Mouse (Mus musculus): ENCODE data around the gene Add3.

Add3 gene

DNA sequence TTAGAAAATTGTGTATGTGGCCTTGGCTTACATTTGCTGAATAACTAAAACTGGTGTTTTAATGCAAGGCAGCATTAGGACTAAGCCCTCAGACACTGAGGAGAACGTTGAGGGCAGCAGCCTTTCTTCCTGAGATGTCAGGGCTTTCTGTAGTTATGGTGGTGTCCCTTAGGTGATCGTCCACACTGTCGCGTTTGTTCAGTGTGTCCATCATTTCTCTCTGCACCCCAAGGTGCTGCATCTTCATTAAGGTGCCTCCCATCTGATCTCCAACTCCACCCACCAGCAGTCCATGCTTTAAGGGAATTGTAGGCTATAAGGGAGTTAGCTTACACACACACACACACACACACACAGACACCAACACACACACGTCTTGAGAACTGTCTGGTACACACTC lies 28.3 kb downstream of the Add3 start:
- DNase-seq, result no peak

DNA sequence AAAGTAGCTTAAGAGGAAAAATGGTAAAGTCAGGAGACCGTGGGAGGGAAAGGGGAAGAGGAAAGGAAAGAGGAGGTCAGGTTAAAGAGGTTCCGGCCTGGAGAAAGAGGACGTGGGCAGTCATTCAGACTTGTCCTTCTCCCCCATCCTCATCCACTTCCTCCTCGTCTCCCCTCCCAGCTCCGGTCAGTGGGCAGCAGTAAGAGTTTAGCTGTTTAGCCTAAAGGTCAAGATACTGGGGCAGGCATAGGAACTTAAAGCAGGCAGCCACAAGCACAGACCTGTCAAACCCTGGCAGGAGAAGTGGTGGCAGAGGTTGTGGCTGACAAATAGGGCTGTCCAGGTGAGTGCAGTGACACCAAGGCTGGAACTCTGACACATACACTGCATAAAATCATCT lies 30.4 kb downstream of the Add3 start:
- no peak for DNase-seq

DNA sequence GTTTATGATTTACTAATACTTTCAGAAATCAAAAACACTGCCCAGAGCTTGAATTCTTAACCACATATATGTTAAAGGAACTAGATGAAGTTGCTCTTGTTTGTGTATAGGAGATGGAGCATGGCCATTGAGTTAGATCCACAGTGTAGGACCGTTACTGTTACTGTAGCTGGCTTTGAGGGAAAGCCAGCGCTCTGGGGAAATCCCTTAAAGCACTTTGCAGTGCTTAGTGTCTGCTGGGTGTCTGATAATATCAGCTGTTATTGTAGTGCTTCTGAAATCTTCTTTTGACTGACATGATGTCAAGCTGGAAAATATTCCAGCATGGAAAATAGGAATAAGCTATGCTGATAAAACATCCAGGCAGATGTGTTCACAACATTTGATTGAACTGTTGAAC lies 33.8 kb downstream of the Add3 start:
- no peak for DNase-seq

DNA sequence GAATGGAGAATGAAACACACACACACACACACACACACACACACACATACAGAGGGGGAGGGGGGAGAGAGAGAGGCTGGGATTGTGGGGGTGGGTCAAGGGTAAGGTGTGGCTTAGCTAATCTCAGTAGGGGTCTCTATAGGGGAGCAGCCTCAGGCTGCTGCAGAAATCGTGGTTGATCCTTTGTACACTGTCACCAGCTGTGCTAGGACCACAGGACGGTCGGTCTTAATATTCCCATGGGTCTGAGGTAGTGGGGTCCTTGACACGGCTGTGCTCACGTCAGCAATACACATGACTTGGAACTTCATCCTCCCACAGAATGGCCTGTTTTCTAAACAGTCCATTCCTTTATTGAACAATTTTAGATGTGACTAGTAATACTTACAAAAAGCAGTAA lies 35.3 kb downstream of the Add3 start:
- DNase-seq, result no peak

DNA sequence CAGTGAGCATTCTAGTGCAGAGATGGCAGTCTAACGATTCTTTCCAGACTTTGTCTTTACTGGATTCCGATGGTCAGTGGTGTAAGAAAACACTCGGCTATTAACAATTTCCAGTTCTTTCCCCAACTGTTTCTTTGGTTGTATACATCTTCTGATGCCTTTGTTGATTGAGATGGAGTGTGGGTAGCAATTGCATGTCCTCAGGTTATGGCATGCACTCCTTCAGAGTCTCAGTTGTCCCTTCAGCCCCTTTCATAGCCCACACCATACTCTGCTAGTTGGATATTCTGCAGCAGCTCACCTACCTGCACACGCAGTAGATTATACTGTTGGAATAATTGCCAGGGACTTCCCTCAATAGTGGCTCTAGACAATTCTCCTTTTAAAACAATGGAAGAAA lies 36.3 kb downstream of the Add3 start:
- DNase-seq, result no peak

DNA sequence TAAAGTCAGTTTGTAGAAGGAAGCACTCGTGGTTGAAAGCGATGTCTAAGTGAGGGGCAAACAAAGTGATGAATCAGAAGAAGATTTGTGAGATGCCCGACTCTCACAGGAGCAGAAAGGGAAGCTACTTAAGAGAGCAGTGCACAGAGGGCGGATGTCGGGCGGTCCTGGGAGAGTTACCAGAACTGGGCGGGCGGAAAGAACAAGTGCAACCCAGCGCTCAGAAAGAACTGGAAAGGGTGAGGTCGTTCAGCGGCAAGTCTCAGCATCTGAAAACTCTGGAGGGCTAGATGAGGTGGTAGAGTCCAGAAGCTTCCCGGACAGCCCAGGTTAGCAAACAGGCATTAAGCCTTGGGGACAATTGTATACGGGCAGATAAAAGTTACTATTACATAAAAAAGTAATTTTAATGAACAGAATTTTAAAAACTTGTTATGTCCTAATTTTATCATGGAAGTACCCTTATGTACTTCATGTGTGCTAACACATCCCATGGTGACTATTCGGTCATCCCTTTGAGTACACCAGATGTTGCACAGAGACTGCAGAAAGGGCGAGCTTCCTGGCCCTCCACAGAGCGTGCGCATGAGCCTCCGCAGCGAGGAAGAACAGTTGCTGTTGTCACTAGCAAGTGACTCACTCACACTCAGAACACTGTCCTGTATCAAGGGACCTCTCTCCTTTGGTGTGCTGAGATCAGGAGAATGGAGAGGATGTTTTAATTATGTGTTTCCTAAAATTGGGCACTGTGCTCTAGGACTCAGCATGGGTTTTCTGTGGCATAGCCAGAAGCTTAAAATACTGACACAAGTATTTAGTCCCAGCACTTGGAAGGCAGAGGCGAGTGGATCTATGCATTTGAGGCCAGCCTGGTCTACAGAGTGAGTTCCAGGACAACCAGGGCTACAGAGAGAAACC lies 38.6 kb downstream of the Add3 start:
- peak; percentile 34 for DNase-seq

DNA sequence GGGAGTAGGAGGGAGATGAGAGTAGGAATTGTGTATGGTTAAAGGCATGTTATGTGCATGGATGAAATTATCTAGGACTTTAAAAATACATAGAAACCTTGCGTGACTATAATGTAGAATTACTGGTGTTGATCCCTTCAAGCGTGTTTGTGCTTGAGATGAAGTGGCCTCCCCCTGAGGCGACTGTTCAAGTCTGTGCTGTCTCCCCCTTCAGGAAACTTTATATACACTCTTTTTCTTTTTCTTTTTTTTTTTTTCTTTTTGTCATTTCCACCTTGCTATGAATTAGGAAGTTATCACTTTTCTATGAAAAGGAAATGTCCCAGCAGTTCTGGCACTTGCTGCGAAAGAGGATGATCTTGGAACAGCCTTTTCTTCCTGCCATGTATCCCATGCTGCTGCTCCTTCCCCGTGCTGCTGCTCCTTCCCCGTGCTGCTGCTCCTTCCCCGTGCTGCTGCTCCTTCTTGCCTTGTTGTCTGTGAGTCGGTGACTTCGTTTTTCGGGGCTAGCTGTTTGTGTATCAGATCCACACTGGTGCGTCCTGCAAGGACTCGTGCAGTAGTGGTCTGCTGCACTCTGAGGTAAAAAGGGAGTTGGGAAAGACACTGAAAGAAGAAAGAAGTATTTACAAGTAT lies 40.0 kb downstream of the Add3 start:
- no peak for DNase-seq

DNA sequence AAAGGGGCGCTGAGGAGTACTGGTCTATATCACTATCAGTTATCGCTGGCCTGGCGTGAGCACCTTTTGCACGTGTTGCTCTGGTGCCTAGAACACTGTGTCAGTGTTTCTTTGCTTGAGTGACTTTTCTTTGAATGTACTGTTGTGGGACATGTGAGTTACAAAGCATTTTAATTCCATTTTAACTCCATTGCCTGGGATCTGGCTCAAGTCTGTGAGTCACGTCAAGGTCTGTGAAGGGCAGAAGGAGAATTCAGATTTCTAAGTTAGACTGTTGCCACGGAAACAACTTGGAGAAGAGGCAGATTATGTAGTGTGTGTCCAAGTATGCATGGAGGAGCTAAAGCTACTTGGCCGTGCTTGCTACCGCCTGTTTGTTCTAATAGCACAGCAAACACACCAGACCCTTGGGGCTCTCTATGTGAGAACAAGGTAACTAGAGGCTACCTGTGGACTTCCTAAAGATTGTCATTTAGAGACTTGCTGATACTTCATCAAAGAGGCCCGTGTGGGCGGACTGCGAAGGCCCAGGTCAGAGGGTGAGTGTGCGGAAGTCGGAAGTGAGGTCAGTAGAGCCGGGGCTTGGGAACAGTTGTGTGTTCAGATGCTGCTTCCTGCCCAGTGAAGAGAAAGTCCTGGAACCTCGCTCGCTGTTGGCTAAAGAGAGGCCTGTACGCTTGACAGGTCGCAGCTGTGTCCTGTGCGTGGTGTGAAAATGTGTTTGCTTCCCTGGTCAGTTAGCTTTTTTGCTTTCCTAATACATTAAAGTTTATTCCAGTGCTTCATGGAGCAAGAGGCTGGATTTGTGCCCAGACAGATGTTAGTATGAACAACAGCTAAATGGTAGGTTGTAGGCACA lies 41.0 kb downstream of the Add3 start:
- DNase-seq, result no peak

DNA sequence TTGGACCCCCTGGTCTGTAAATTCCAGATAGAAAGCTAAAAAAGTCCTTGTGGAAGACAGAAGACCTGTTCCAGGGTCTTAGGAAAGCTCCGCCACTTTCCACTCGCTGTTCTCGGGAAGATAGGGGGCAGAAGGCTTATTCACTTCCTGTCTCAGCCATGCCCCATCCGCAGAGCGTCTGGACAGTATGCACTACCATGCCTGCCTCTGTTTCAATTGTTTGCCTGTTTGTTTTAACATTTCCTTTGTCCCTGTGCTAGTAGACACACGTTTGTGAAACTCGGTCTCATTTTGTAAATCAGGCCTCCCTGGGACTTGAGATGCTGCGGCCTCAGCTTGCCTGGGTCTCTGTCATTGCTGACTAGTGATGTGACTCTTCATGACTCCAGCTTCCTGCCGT lies 43.4 kb downstream of the Add3 start:
- DNase-seq, result no peak

DNA sequence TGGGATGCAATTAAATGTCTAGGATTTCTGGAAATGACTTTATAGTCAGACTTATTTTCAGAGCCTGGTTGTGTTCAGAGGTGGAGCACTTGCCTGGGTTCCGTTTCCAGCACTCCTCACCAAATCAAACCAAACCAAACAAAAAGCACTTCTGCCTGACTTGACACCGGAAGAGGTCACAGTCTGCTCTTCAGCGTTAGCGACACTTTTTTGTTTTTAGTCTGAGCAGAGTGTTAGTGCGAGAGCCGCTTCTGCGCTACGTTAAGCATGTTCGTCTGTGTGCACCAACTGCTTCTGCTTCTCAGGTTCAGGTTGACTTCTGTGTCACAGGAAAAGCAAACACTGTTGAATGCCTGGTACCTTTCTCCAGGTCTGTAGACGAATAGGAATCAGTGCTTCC lies 44.0 kb downstream of the Add3 start:
- no peak for DNase-seq

DNA sequence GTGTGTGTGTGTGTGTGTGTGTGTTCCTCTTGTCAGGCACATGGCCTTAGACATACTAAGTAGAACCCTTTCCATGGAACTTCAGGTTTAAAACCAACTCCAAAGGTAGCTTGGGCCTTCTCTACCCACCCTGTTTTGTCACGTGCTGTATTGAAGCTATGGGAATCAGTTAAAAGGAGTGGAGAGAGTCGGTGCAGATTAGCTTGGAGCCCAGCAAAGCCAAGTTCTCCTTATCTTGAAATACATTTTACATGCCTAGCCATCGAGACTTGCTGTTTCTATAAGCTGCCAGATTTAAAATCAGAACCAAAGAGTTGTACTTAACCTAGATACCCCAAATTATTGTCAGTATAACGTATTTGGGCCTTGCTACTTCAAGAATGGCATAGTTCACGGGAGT lies 44.7 kb downstream of the Add3 start:
- DNase-seq, result no peak

DNA sequence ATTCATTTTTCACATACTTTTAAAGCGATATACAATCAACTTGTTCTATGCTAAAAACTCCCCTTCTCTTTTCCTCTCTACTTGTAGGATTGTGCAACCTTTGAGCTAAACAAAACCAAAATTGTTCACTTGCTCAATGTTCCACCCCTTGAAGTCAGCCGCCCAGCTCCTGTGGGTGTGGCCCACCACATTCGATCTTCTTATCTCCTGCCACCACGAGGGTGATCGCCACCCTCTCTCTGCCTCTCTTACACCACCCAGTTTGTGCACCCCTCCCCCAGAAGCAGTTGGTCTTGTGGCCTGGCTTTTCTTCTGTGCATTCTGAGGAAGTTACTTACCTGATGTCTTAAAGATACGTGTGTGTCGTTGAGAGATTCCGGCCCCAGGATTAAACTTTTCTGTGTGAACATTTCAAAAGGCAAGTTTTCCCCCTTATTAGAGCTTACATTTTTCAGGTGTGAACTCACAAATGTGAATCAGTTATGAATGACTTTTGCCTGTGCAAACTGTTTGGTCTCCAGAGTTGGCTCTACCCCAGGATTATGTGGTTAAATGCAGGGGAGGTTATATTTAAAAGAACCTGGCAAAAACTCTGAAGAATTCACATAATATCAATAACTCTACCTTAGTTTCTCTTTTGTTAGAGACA lies 45.4 kb downstream of the Add3 start:
- DNase-seq, result no peak

DNA sequence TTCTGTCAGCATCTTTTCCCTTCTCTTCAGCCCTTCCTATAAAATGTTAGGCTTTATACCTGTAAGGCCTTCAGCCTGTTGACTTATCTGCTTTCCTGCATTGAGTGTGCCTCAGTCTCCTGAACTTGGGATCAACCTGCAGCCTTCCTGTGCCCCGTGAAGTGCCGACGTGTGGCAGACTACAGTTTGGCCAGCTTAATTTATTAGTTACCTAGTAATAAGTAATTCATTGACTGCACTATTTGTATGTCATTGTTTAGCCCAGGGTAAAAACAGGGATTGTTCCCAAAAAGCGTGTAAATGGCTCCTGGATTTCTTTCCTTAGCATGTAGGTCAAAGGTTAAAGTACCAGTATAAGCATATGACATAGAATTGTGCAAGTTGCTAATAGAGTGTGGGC lies 46.2 kb downstream of the Add3 start:
- DNase-seq, result no peak

DNA sequence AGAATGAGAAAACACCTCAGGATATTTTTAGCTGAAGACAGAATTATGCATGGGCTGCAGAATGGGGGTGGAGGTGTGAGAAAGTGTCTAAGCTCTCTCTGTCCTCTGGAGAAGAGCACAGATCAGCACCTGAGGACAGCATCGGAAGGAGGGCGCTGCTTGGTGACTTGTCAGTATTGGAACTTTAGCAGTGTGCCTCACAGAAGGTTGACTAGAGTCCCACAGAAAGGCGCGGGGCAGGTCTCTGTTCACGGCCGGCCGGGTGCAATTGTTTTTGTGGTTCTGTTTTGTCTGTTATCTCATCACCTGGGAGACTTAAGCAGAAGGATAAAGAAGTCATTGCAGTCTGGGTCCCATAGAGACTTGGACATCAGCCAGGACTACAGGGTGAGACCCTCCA lies 47.3 kb downstream of the Add3 start:
- no peak for DNase-seq

DNA sequence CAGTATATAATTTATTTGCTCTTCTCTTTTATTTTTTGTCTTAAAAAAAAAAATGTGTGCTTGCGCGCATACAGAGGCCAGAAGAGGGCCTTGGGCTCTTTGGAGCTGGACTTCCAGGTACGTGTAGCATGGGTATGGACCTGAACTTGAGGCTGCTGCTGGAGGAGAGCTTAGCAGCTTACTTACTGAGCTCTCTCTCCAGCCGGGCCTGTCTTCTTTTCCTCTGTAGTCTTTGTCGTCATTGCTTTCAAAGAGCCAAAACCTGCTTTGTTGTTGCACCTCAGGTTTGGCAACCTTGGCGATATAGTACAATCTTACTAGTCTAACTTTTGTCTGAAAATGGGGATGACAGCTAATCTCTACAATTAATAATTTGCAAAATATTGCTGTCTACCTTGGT lies 47.9 kb downstream of the Add3 start:
- DNase-seq, result no peak

DNA sequence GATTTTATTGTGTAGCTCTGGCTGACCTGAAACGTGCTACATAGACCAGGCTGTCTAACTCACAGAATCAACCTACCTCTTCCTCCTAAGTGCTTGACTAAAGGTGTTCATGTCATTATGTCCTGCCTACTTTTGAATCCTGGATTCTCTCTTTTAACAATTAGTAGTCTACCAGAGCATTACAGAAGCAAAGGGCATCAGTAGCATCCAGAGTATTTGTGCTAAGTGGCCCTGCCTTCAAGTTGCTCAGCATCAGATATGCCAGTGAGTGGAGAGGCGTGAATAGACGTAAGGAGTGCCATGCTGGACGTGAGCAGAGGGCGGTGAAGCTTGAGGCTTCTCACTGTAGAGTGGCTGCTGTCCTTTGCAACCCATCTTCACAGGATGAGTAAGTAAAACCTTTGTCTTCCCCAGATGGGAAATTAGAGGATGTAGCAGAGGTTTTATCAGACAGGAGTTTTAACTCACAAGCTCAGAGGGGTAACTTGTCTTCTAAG lies 48.5 kb downstream of the Add3 start:
- DNase-seq, result no peak

DNA sequence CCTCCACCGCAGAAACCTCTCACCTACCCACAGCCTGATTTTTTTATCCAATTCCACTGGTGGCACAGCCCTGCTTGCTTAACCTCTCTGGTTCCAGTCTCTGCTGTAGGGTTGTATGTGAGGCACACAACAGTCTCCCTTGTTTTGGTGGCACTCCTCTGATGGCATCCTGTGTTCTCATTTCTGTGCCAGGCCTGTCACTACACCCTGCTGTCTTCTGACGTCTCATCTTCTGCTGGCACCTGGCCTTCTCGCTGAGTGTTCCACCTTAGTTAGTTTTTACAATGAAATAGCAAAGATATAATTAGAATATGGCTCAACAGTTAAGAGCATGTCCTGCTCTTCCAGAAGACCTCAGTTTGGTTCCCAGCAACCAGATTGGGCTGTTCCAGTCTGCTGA lies 49.5 kb downstream of the Add3 start:
- DNase-seq, result peak; percentile 74

DNA sequence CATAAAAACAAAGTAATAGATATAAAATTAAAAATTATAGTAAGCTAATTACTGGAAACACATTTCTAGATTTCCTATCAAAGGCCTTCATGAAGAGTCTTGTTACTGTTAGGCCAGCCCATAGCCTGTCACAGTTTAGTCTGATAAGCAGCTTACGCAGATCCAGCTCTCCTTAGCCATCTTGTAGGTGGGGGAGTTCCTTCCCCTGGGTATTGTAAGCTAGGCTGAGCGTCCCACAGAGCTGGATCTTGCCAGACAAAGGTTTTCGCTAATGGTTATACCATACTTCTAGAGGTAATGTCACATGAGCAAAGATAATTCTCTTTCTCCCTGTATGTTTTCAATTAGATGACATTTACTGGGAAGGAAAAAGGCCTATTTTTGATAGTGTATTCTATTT lies 50.0 kb downstream of the Add3 start:
- DNase-seq, result no peak

DNA sequence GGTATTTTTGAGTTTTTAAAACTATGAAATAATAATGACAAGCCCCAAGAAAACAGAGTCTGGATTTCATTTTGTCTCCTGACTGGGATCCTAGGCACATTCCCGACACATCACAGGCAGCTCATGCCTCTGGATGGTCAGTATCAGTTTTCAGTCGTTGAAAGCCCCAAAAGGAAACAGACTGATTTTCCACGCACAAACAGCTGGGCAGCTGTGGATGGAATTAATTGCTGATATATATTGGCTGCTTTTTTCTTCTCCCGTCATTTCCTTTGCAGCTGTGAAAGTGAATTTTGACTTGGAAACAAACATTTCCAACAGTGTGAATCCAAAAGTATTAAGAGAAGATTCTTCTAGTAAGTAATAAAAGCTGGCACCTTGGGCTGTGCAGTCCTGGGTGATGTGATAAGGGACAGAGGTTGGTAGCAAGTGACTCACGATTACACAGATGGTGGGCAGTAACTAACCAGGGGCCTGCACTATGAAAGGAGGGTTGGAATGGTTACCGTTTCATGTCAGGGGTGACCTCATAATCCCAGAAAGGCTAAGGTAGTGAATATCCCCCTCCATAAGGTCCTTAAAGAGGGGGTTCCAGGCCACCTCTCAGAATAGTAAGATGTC lies 51.7 kb downstream of the Add3 start:
- DNase-seq, result no peak

DNA sequence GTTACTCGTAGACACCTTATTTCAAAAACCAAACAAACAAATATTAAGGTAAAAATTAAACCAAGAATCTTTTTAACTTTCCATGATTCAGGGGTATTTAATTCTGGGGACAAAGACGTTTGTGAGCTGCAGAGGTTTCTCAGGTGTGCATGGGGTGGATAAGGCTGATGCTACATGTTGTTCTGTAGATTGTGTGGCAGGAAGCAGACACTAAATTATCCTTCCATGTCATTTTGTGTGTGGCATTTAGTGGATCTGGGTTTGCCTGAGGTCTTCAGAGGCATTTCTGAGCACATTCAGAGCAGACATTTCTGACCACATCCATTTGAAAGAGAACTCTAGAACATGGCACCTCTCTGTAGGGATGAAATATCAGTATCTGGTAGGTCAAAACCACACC lies 52.9 kb downstream of the Add3 start:
- no peak for DNase-seq

DNA sequence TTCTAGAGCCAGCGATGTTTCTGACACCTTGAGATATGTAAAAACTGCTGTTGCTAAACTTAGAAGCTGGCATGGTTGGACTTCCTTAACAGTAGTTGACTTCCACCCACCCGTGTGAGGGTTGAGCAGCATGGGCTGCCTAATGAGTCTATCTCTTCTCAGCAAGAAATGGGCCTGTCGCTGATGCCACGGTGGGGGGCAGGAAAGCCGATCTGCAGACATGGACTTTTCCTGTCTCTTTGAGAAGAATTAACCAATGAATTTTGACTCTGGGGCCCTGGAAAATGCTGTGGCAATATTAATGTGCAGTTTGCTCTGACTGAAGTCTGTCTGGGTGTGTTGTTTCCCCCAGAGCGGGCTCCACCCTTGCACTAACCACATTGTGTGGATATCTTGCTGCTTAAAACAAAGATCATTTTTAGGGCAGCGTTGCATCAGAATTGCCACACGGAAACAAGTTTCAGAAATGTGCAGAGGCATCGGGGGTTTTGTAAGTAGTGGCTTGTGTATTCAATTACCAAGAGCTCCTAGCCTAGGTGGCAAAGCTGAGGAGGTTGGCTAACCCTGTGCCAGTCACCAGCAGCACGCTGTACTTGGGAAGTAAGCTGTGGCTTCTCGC lies 53.8 kb downstream of the Add3 start:
- DNase-seq, result no peak
